Mouse (Mus musculus): ENCODE data around the gene Mical1.
A peak's percentile ranks its signal among the peaks of the same experiment; 100 is the strongest.

Gene Mical1

DNA sequence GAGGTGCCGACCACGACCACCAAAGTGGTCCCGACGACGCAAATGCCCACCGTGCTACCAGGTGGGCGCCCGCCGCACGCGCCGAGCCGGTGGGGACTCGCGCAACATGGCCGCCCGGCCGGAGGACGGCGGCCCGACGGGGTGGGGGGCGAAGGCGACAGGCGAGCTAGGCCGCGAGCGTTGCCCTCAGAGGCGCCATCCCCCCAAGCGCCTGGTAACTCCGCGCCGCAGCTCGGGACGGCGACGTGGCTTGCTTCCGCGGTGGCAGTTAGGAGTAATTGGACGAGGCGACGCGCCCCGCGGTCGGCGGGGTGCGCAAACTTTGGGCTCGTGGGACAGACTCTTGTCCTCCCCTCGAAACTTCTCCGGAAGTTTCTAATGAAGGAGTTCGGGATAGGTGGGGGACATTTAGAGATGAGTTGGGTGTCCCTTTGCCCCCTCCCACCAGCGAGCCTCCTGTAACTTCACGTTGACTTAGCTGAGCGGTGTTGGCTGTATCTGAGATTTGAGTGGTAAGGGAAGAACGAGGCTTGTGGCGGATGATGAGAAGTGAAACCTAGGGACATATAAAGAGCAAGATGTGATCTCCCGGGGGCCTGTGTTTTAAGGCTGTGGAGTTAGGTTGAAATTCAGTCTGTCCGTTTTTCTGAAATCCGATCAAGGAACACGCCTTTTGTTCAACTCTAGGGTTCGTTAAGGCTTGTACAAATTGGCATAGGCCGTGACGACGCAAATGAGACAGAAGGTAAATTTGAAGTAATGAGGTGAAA, 43.7 kb downstream of the Mical1 start:
- peak; percentile 48 to 50 for DNase-seq (ENCODE audit: low spot score in 2 of 2)

- DNase-seq (ENCODE audit: low spot score in 2 of 2), result no peak
Observed at GRCm38 (mm10) chr10:41520410-41520673, 44.2 kb downstream of the Mical1 start.

DNA sequence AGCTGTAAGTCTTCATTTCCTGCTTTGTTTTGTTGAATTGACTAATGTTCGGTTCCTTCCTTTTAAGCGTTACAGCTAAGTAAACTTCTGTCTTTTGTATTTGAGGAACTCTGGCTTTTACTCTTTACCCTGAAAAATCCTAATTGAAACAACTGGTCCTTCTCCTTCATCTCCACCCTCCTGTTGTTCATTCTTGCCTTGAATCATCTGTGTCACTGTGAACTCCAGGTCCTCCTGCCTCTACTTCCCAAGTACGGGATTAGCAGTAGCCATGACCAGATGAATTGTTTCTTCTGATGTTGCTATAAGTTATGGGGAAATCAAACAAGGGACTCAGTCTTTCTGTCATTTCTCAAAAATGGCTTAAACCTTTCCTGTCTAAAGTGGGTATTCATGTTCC, 47.3 kb downstream of the Mical1 start:
- no peak for DNase-seq (ENCODE audit: low spot score in 2 of 2)

- no peak for DNase-seq (ENCODE audit: low spot score in 2 of 2)
Observed at GRCm38 (mm10) chr10:41525696-41526095, 49.6 kb downstream of the Mical1 start.

- DNase-seq (ENCODE audit: low spot score in 2 of 2), result no peak
Observed at GRCm38 (mm10) chr10:41529972-41530371, 53.9 kb downstream of the Mical1 start.

DNA sequence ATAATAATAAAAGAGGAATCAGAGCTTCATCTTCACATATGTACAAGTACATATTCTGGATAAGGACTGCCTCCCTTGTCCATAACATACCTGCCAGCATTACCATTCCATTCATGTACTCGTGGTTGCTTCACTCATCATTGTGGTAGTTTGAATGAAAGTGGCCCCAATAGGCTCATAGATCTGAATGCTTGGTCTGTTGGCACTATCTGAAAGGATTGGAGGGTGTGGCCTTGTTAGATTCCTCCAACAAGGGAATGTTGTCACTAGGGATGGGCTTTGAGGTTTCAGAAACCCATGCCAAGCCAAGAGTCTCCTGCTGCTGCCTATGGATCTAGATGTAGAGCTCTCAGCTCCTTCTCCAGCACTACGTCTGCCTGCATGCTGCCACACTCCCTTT, 59.9 kb downstream of the Mical1 start:
- no peak for DNase-seq (ENCODE audit: low spot score in 2 of 2)

All from urinary bladder, postnatal 36 days (tissue).